ENCODE assay signal across 8 mouse cellular contexts in genomic region chr11:105944126-105944621, GRCm38 (mm10). TPM values are rescaled to one million over a fixed set of nuclear protein-coding genes. Genes with fewer than 3 reads are reported as not detected.
DNase-seq lines count a peak whose midpoint lies in the region; ATAC-seq and TF ChIP-seq lines count a peak whose summit lies in the region.

No protein-coding gene starts in this region.

- under 1% methylated on average over 53 of the region's 59 CpGs for WGBS in forebrain, embryonic 16.5 days
- WGBS in hindbrain, embryonic 11.5 days: under 1% methylated on average over 44 of the region's 59 CpGs
- under 1% methylated on average over 47 of the region's 59 CpGs for WGBS in lung, postnatal 0 days

- peak; percentile 74 for DNase-seq in ES-CJ7 (ENCODE audit: low read depth, low spot score)
- DNase-seq in cerebellum, adult 11-12 months: peak; percentile 54
- peak; percentile 72 for DNase-seq in hindbrain, embryonic 11.5 days (ENCODE audit: low spot score)
- peak; percentile 50 to 52 for DNase-seq in layer of hippocampus, postnatal 25 days (ENCODE audit: extremely low spot score in 1 of 2, low spot score in 1 of 2)
- peak; percentile 82 for DNase-seq in lung, postnatal 0 days (ENCODE audit: low spot score)
- DNase-seq in retina, embryonic 14.5 days (ENCODE audit: low spot score): peak; percentile 76
- peak; percentile 56 to 73 for DNase-seq in thymus, postnatal 36 days

- H3K9me3 ChIP-seq in forebrain, embryonic 16.5 days (ENCODE audit: control insufficient read depth, low read length): no peaks in the 10 kb centered on the region
- no peaks in the 10 kb centered on the region for H3K9me3 ChIP-seq in hindbrain, embryonic 11.5 days (ENCODE audit: control insufficient read depth, low read length)
- no peaks in the 10 kb centered on the region for H3K9me3 ChIP-seq in lung, postnatal 0 days (ENCODE audit: low read length)

- TF ChIP-seq EP300 in lung, postnatal 0 days (IDR thresholded peaks at IDR 0.05): no peak

- H3K9ac ChIP-seq in forebrain, embryonic 16.5 days (replicated peaks; ENCODE audit: low read depth, low read length): peak overlapping the region; percentile 66
- H3K9ac ChIP-seq in hindbrain, embryonic 11.5 days (ENCODE audit: low read depth, low read length): peak overlapping the region; percentile 64
- H3K9ac ChIP-seq in lung, postnatal 0 days (replicated peaks; ENCODE audit: low read depth): peak overlapping the region; percentile 65

- peak overlapping the region; percentile 78 for H3K4me2 ChIP-seq in forebrain, embryonic 16.5 days (ENCODE audit: low read length)
- peak overlapping the region; percentile 95 for H3K4me2 ChIP-seq in hindbrain, embryonic 11.5 days (replicated peaks; ENCODE audit: low read depth, low read length)
- H3K4me2 ChIP-seq in lung, postnatal 0 days (replicated peaks; ENCODE audit: low read depth, low read length): peak overlapping the region; percentile 90

- no peaks in the 10 kb centered on the region for H3K36me3 ChIP-seq in forebrain, embryonic 16.5 days (ENCODE audit: control insufficient read depth, insufficient read depth)
- H3K36me3 ChIP-seq in hindbrain, embryonic 11.5 days (ENCODE audit: control insufficient read depth, insufficient read depth, low read length): no peaks in the 10 kb centered on the region
- H3K36me3 ChIP-seq in lung, postnatal 0 days (ENCODE audit: insufficient read depth, low read length): no peaks in the 10 kb centered on the region

- H3K4me1 ChIP-seq in forebrain, embryonic 16.5 days (replicated peaks; ENCODE audit: control insufficient read depth, insufficient read depth, low read length): peaks cover 20% of the 10 kb centered on the region
- no peaks in the 10 kb centered on the region; the same call in 1 of the 2 replicates for H3K4me1 ChIP-seq in hindbrain, embryonic 11.5 days (replicated peaks; ENCODE audit: control insufficient read depth, insufficient read depth, low read length)
- H3K4me1 ChIP-seq in lung, postnatal 0 days (ENCODE audit: insufficient read depth, low read depth, low read length): peaks cover 22% of the 10 kb centered on the region; the same call in 1 of the 2 replicates

- H3K27me3 ChIP-seq in forebrain, embryonic 16.5 days (replicated peaks; ENCODE audit: control insufficient read depth, insufficient read depth, low read length): no peaks in the 10 kb centered on the region; the same call in 1 of the 2 replicates
- no peaks in the 10 kb centered on the region for H3K27me3 ChIP-seq in hindbrain, embryonic 11.5 days (ENCODE audit: control insufficient read depth, insufficient read depth, low read length)
- H3K27me3 ChIP-seq in lung, postnatal 0 days (replicated peaks; ENCODE audit: insufficient read depth, low read length): no peaks in the 10 kb centered on the region

- ATAC-seq in forebrain, embryonic 16.5 days: peak; percentile 79
- peak; percentile 76 for ATAC-seq in hindbrain, embryonic 11.5 days (ENCODE audit: low FRiP score)
- ATAC-seq in lung, postnatal 0 days: peak; percentile 71

- peak; percentile 68 for TF ChIP-seq CTCF in lung, postnatal 0 days (IDR thresholded peaks at IDR 0.05)

- no peak overlapping the region; the same call in 1 of the 2 replicates for H3K27ac ChIP-seq in forebrain, embryonic 16.5 days (ENCODE audit: low read length)
- H3K27ac ChIP-seq in hindbrain, embryonic 11.5 days (ENCODE audit: low read depth, low read length): no peak overlapping the region
- H3K27ac ChIP-seq in lung, postnatal 0 days (ENCODE audit: low read length): peak overlapping the region; percentile 96

- H3K4me3 ChIP-seq in forebrain, embryonic 16.5 days (replicated peaks; ENCODE audit: low read length): peak overlapping the region; percentile 61
- H3K4me3 ChIP-seq in hindbrain, embryonic 11.5 days (ENCODE audit: low read depth, low read length): peak overlapping the region; percentile 60
- peak overlapping the region; percentile 65 for H3K4me3 ChIP-seq in lung, postnatal 0 days (ENCODE audit: low read depth, low read length)

RNA-seq across cellular contexts. Expression of gene Cyb561, which starts 9.0 kb away (rescaled TPM):
- 30.8 and 41.4 TPM in 2 replicates for polyA plus RNA-seq in forebrain, embryonic 16.5 days (2015; fragmentation: Nextera tagmentation; extraction: Ambion mirVana)
- 17.6 and 20.9 TPM in 2 replicates for polyA plus RNA-seq in hindbrain, embryonic 11.5 days (2014; fragmentation: Nextera tagmentation; extraction: Ambion mirVana)
- total RNA-seq in layer of hippocampus, postnatal 25 days (2021): 10 to 100 TPM; 51.4 to 52.3 TPM
- polyA plus RNA-seq in lung, postnatal 0 days (2015; fragmentation: Nextera tagmentation; extraction: Ambion mirVana): 70.5 and 72.2 TPM in 2 replicates

RNA-seq across cellular contexts. Expression of gene Ace, which starts 23.6 kb away (rescaled TPM):
- polyA plus RNA-seq in forebrain, embryonic 16.5 days (2015; fragmentation: Nextera tagmentation; extraction: Ambion mirVana): 3.2 and 3.3 TPM in 2 replicates
- polyA plus RNA-seq in hindbrain, embryonic 11.5 days (2014; fragmentation: Nextera tagmentation; extraction: Ambion mirVana): 0.46 and 0.53 TPM in 2 replicates
- 1 to 10 TPM; 6.2 to 7.7 TPM for total RNA-seq in layer of hippocampus, postnatal 25 days (2021)
- 73.6 and 74.6 TPM in 2 replicates for polyA plus RNA-seq in lung, postnatal 0 days (2015; fragmentation: Nextera tagmentation; extraction: Ambion mirVana)

RNA-seq across cellular contexts. Expression of gene Ace3, which starts 50.3 kb away (rescaled TPM):
- polyA plus RNA-seq in forebrain, embryonic 16.5 days (2015; fragmentation: Nextera tagmentation; extraction: Ambion mirVana): not detected in 2 replicates
- polyA plus RNA-seq in hindbrain, embryonic 11.5 days (2014; fragmentation: Nextera tagmentation; extraction: Ambion mirVana): not detected in 2 replicates
- total RNA-seq in layer of hippocampus, postnatal 25 days (2021): not detected
- 2.0 and 2.1 TPM in 2 replicates for polyA plus RNA-seq in lung, postnatal 0 days (2015; fragmentation: Nextera tagmentation; extraction: Ambion mirVana)

Comparison
In these comparisons a context has a peak if more than half of its experiments do, and no peak if none do; other contexts are left out.
1. RNA of gene Ace, which starts 23.6 kb away (polyA plus RNA-seq): 73.6 to 74.6 TPM in lung, postnatal 0 days; 3.2 to 3.3 TPM in forebrain, embryonic 16.5 days and 0.46 to 0.53 TPM in hindbrain, embryonic 11.5 days; every median in the first group is over 10 times any median in the second.
2. Peak in every context shown above with its lines, with median percentiles within 50 percentile points of each other: DNase-seq, ATAC-seq, H3K4me2 ChIP-seq, H3K4me3 ChIP-seq and H3K9ac ChIP-seq.